Mouse (Mus musculus) forebrain, embryonic 16.5 days (tissue): ENCODE data around the gene Gm3336. TPM values are rescaled to one million over a fixed set of nuclear protein-coding genes. Genes with fewer than 3 reads are reported as not detected.

Experiments
- ATAC-seq: fragments of 200-750 bp; cut with Nextera tagmentation; 2 replicates; pipeline ENCODE4 v1.8.0; 2017; ENCODE audit warnings: mild to moderate bottlenecking, moderate library complexity
- H3K27ac ChIP-seq: fragments of 300-500 bp; sonication (generic); 2 replicates; pipeline ENCODE4 v1.5.1; 2014; ENCODE audit warnings: low read length, control low read depth
- H3K27me3 ChIP-seq: fragments of 300-500 bp; sonication (generic); replicated peaks from 2 replicates; pipeline ENCODE4 v1.6.1; 2014; ENCODE audit warnings: low read length; ENCODE audit not compliant: control insufficient read depth, insufficient read depth
- H3K36me3 ChIP-seq: fragments of 300-500 bp; sonication (generic); 2 replicates; pipeline ENCODE4 v1.6.1; 2014; ENCODE audit not compliant: control insufficient read depth, insufficient read depth
- H3K4me1 ChIP-seq: fragments of 300-500 bp; sonication (generic); replicated peaks from 2 replicates; pipeline ENCODE4 v1.6.1; 2014; ENCODE audit warnings: low read length; ENCODE audit not compliant: control insufficient read depth, insufficient read depth
- H3K4me2 ChIP-seq: fragments of 300-500 bp; sonication (generic); 2 replicates; pipeline ENCODE4 v1.6.1; 2014; ENCODE audit warnings: mild to moderate bottlenecking, low read length, control low read depth
- H3K4me3 ChIP-seq: fragments of 300-500 bp; sonication (generic); replicated peaks from 2 replicates; pipeline ENCODE4 v1.5.1; 2014; ENCODE audit warnings: mild to moderate bottlenecking, low read length, control low read depth
- H3K9ac ChIP-seq: fragments of 300-500 bp; sonication (generic); replicated peaks from 2 replicates; pipeline ENCODE4 v1.6.1; 2014; ENCODE audit warnings: low read depth, low read length, control low read depth
- H3K9me3 ChIP-seq: fragments of 300-500 bp; sonication (generic); 2 replicates; pipeline ENCODE4 v1.6.1; 2016; ENCODE audit warnings: low read length; ENCODE audit not compliant: control insufficient read depth
- WGBS: fragments of 180-500 bp; shearing (Covaris S2); extraction: QIAGEN DNeasy Blood & Tissue Kit; methylation state at CpG from one replicate; pipeline ENCODE4 v1.1.7; 2014; 5-methylcytosine and 5-hydroxymethylcytosine counted together
- polyA plus RNA-seq: library from polyadenylated mRNA; unstranded; fragments of >200 nt; fragmentation: Nextera tagmentation; extraction: Ambion mirVana; gene quantifications from 2 replicates; pipeline ENCODE4 v1.2.1, GENCODE M21; 2015

Gm3336 gene
- polyA plus RNA-seq, result not detected in 2 replicates

DNA sequence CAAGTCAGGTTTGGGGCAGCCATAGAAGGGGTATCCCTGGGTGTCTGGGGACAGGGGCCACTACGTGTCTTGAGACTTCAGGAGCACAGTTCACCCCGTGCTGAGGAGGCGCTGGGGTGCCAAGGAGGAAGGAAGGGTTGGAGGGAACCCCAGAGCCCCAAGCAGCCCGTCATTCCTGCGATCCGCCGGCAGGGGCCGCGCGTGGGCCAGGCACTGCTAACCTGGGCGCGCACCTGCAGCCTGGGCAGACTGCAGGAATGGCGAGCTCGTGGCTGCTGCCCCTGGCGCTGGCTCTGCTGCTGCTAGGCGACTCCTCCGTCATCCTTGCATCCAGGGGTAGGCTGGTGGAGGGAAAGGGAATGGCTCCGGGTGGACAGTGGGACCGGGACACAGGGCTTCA is at the start of gene Gm3336:
Gene Gm3336 (plus strand): TSS at position 247 of the 400 bp plus-strand sequence.
- no peak within 1 kb of the TSS for H3K4me2 ChIP-seq
- H3K27me3 ChIP-seq, result no peaks in the 10 kb centered on the region
- no peak within 1 kb of the TSS for H3K27ac ChIP-seq
- ATAC-seq, result peak; percentile 34; the same call in 1 of the 2 replicates
- no peaks in the 10 kb centered on the region for H3K36me3 ChIP-seq
- WGBS, result 5% methylated on average over 19 of the region's 19 CpGs
- H3K4me3 ChIP-seq, result no peak within 1 kb of the TSS
- H3K9me3 ChIP-seq, result no peaks in the 10 kb centered on the region
- H3K4me1 ChIP-seq, result no peaks in the 10 kb centered on the region
- no peak within 1 kb of the TSS for H3K9ac ChIP-seq

DNA sequence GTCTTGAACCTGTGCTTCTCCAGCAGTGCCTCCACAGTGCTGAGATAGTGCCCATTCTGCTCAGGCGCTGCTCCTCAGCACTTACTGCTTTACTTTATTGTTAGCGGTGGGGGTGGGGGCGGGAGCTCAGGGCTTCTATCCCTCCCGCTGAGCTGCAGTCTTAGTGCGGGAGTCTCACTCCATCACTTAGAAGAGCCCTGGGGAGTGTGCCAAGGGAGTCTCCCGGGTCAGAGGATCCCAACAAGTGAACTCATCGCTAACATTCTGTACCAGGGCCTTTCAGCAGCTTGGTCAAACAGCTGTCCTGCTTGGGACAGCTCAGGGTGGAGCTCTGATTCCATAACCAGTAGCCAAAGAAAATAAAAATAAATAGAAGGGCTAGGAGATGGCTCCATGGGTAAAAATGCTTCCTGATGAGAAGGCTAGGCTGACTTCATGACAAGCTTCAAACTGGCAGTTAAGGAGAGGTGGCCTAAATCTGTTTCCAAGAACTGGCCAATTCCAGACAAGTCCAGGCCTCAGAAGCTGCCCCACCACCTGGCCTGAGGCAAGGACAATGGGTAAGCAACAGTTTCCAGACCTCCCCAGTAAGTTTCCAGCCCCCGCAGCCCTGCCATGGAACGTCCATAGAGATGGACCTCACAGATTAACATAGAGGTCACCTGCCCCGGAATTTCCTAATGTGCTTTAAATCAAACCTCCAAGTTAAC is 46.6 kb upstream of the Gm3336 start:
- Histone ChIP-seq H3K36me3 (no peaks in the 10 kb centered on the region), H3K9me3 (no peaks in the 10 kb centered on the region), H3K27me3 (no peaks in the 10 kb centered on the region), H3K4me2 (no peak overlapping the region), H3K4me3 (no peak overlapping the region), H3K9ac (no peak overlapping the region), H3K27ac (peak overlapping the region; percentile 13; the same call in 1 of the 2 replicates), H3K4me1 (peaks cover 19% of the 10 kb centered on the region)
- WGBS, result 62% methylated on average over 10 of the region's 10 CpGs
- no peak for ATAC-seq

DNA sequence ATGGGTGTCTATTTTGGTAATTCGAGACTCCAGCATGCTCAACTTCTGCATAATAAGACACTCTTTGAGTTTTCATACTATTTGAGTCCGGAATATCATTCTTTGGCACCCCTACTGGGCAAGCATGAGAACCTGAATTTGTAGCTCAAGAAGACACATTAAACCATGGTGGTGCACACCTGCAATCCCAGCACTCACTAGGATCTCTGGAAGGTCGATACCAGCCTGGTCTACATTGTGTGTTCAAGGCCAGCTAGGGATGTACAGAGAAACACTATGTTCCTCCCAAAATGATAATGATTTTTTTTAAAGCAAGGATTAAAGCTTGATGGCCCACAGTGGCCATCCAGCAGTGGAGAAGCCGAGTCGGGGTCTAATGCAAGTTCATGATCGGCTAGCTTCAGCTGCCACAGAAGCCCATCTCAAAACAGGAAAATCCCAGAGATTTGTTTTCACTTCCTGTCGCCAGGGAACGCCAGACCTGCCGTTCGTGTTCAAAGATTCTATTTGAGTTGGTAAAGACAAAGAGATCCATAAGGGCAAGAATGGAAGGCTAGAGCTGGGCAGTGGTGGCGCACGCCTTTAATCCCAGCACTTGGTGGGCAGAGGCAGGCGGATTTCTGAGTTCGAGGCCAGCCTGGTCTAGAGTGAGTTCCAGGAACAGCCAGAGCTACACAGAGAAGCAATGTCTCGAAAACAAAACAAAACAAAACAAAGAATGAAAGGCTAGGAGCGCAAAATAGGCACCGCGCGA is 45.8 kb upstream of the Gm3336 start:
- WGBS, result 37% methylated on average over 19 of the region's 19 CpGs
- Histone ChIP-seq H3K4me2 (peak overlapping the region; percentile 52), H3K4me1 (peaks cover 19% of the 10 kb centered on the region), H3K27ac (peak overlapping the region; percentile 93), H3K4me3 (peak overlapping the region; percentile 40), H3K36me3 (no peaks in the 10 kb centered on the region), H3K9ac (peak overlapping the region; percentile 60), H3K27me3 (no peaks in the 10 kb centered on the region), H3K9me3 (no peaks in the 10 kb centered on the region)
- no peak for ATAC-seq

- Histone ChIP-seq H3K9ac (peak within 1 kb of the TSS; percentile 60), H3K36me3 (no peaks in the 10 kb centered on the region), H3K4me1 (peaks cover 19% of the 10 kb centered on the region), H3K9me3 (no peaks in the 10 kb centered on the region), H3K4me3 (peak within 1 kb of the TSS; percentile 52), H3K4me2 (peak within 1 kb of the TSS; percentile 83), H3K27ac (peak within 1 kb of the TSS; percentile 93), H3K27me3 (no peaks in the 10 kb centered on the region)
- ATAC-seq, result peak; percentile 98
- WGBS, result under 1% methylated on average over 60 of the region's 60 CpGs
These were observed 45.1 kb upstream of the Gm3336 start, which contains the start of gene Lsm4 for GRCm38 (mm10) chr8:70673079-70673856. TSS of gene Lsm4 (plus strand) at chr8:70673248.

- ATAC-seq, result no peak
- 91% methylated on average over 3 of the region's 3 CpGs for WGBS
- Histone ChIP-seq H3K9me3 (no peaks in the 10 kb centered on the region), H3K27me3 (no peaks in the 10 kb centered on the region), H3K27ac (peak overlapping the region; percentile 91), H3K4me1 (peaks cover 19% of the 10 kb centered on the region), H3K36me3 (no peaks in the 10 kb centered on the region), H3K4me3 (peak overlapping the region; percentile 52), H3K4me2 (peak overlapping the region; percentile 83), H3K9ac (peak overlapping the region; percentile 59)
These were observed 44.2 kb upstream of the Gm3336 start for GRCm38 (mm10) chr8:70674109-70674508.

- Histone ChIP-seq H3K9ac (no peak overlapping the region), H3K9me3 (no peaks in the 10 kb centered on the region), H3K27ac (no peak overlapping the region), H3K4me2 (no peak overlapping the region), H3K4me3 (no peak overlapping the region), H3K4me1 (peaks cover 19% of the 10 kb centered on the region), H3K36me3 (no peaks in the 10 kb centered on the region), H3K27me3 (no peaks in the 10 kb centered on the region)
- 89% methylated on average over 4 of the region's 4 CpGs for WGBS
- ATAC-seq, result no peak
These were observed 43.6 kb upstream of the Gm3336 start for GRCm38 (mm10) chr8:70674716-70675115.

DNA sequence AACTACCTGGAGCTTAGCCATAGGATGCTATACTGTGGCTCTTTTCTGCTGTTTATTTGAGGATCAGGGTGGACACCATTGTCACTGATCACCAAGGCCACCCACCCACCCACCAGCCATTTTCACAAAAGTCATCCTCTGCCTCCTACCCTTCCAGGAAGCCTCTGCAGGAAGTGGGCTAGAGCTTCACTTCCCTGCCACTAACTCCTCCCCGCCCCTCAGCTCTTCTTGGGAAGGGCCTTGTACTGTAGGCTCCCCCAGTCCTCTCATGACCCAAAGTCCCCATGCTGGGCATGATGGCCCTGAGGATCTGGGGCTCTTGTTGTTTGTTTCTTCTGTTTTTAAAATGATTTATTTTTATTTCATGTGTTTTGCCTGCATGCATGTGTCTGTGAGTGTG is 43.0 kb upstream of the Gm3336 start:
- H3K9ac ChIP-seq, result no peak overlapping the region
- no peak overlapping the region for H3K4me3 ChIP-seq
- peaks cover 19% of the 10 kb centered on the region for H3K4me1 ChIP-seq
- H3K4me2 ChIP-seq, result no peak overlapping the region
- no peak for ATAC-seq
- H3K9me3 ChIP-seq, result no peaks in the 10 kb centered on the region
- H3K27ac ChIP-seq, result no peak overlapping the region
- H3K36me3 ChIP-seq, result no peaks in the 10 kb centered on the region
- no peaks in the 10 kb centered on the region for H3K27me3 ChIP-seq
- 86% methylated on average over 1 of the region's 1 CpGs for WGBS

DNA sequence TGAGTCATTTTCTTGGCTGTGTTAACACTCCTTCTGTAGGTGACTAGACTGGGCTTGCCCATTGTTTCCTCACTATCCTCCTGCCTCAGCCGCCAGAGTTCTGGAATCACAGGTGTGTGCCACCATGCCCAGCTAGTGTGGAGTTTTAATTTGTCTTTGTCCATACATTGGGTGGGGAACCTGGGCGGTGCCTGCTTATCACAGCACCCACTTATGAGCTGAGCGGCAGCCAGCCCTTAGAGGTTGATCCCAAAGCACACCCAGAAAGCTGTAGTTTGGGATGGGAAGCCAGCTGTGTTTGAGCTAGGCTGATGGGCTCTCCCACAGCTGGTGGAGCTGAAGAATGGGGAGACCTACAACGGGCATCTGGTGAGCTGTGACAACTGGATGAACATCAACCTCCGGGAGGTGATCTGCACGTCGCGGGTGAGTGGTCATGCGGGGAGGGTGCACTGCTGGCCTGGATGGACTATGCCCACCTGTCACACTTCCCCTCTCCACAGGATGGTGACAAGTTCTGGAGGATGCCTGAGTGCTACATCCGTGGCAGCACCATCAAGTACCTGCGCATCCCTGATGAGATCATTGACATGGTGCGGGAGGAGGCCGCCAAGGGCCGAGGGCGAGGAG is 40.8 kb upstream of the Gm3336 start:
- ATAC-seq, result no peak
- Histone ChIP-seq H3K4me1 (peaks cover 15% of the 10 kb centered on the region), H3K27ac (no peak overlapping the region), H3K36me3 (no peaks in the 10 kb centered on the region), H3K9me3 (no peaks in the 10 kb centered on the region), H3K4me2 (no peak overlapping the region), H3K9ac (no peak overlapping the region), H3K27me3 (no peaks in the 10 kb centered on the region), H3K4me3 (no peak overlapping the region)
- 92% methylated on average over 15 of the region's 15 CpGs for WGBS
